Comparison of ENCODE assay signal across 17 mouse cellular contexts in genomic region chrX:150508696-150509095, GRCm38 (mm10). TPM values are rescaled to one million over a fixed set of nuclear protein-coding genes. Genes with fewer than 3 reads are reported as not detected.
A peak's percentile ranks its signal among the peaks of the same experiment; 100 is the strongest.
DNase-seq lines count a peak whose midpoint lies in the region; ATAC-seq lines count a peak whose summit lies in the region.
"Had no signal": no experiment of that assay in that cellular context is flagged by ENCODE, and none has a peak within 500 bp of the region (broad histone marks: within the 10 kb centered on the region; RNA-seq: fewer than 3 reads in every experiment).

No protein-coding gene starts in this region.

- no peak overlapping the region for H3K4me2 ChIP-seq in forebrain, embryonic 15.5 days (replicated peaks)
- H3K4me2 ChIP-seq in midbrain, embryonic 16.5 days (ENCODE audit: low read length), result no peak overlapping the region
- H3K4me2 ChIP-seq: embryonic facial prominence, embryonic 12.5 days; intestine, embryonic 15.5 days; limb, embryonic 12.5 days had no signal

- H3K27ac ChIP-seq in forebrain, embryonic 15.5 days (replicated peaks), result peak overlapping the region; percentile 41; the same call in 1 of the 2 replicates
- peak overlapping the region; percentile 75 for H3K27ac ChIP-seq in midbrain, embryonic 16.5 days (ENCODE audit: low read length)
- no peak overlapping the region for H3K27ac ChIP-seq in heart, embryonic 10.5 days
- H3K27ac ChIP-seq: embryonic facial prominence, embryonic 12.5 days; intestine, embryonic 15.5 days; layer of hippocampus, adult 2 months; limb, embryonic 12.5 days; liver, embryonic 14.5 days had no signal

- intact Hi-C loops in left cerebral cortex, postnatal 4 days (cut with DNase I), result no loop called here

- no peaks in the 10 kb centered on the region for H3K4me1 ChIP-seq in forebrain, embryonic 15.5 days
- peaks cover 7% of the 10 kb centered on the region for H3K4me1 ChIP-seq in midbrain, embryonic 16.5 days (ENCODE audit: control insufficient read depth, insufficient read depth, low read length)
- H3K4me1 ChIP-seq in heart, embryonic 10.5 days, result no peaks in the 10 kb centered on the region
- H3K4me1 ChIP-seq: embryonic facial prominence, embryonic 12.5 days; intestine, embryonic 15.5 days; limb, embryonic 12.5 days had no signal

- no peaks in the 10 kb centered on the region for H3K9me3 ChIP-seq in forebrain, embryonic 15.5 days
- H3K9me3 ChIP-seq in midbrain, embryonic 16.5 days (replicated peaks; ENCODE audit: control insufficient read depth, low read length, poor library complexity, severe bottlenecking), result no peaks in the 10 kb centered on the region
- no peaks in the 10 kb centered on the region for H3K9me3 ChIP-seq in heart, embryonic 10.5 days
- H3K9me3 ChIP-seq: embryonic facial prominence, embryonic 12.5 days; intestine, embryonic 15.5 days; limb, embryonic 12.5 days; megakaryocyte, embryonic 14.5 days had no signal

- H3K36me3 ChIP-seq in forebrain, embryonic 15.5 days, result no peaks in the 10 kb centered on the region
- no peaks in the 10 kb centered on the region for H3K36me3 ChIP-seq in midbrain, embryonic 16.5 days (ENCODE audit: control insufficient read depth, insufficient read depth, low read length)
- H3K36me3 ChIP-seq in heart, embryonic 10.5 days, result peaks cover 3% of the 10 kb centered on the region; the same call in 1 of the 2 replicates
- H3K36me3 ChIP-seq: embryonic facial prominence, embryonic 12.5 days; intestine, embryonic 15.5 days; limb, embryonic 12.5 days had no signal

- DNase-seq in left cerebral cortex, adult 11 months (ENCODE audit: low spot score), result peak; percentile 16
- no peak for DNase-seq in left cerebral cortex, postnatal 4 days
- DNase-seq in brain, adult 2 months (ENCODE audit: low read depth, low spot score), result peak; percentile 80
- no peak for DNase-seq in spleen, adult 18-20 months
- DNase-seq in heart, embryonic 10.5 days (ENCODE audit: low spot score), result no peak
- DNase-seq: cerebellum, adult 11-12 months; gastrocnemius, postnatal 10 days; heart, postnatal 10 days had no signal

- no peak overlapping the region for H3K4me3 ChIP-seq in forebrain, embryonic 15.5 days
- no peak overlapping the region for H3K4me3 ChIP-seq in midbrain, embryonic 16.5 days (ENCODE audit: low read depth, low read length)
- no peak overlapping the region for H3K4me3 ChIP-seq in heart, embryonic 10.5 days
- H3K4me3 ChIP-seq: embryonic facial prominence, embryonic 12.5 days; intestine, embryonic 15.5 days; layer of hippocampus, adult 2 months; limb, embryonic 12.5 days; megakaryocyte, embryonic 14.5 days had no signal

- no peaks in the 10 kb centered on the region for H3K27me3 ChIP-seq in forebrain, embryonic 15.5 days
- H3K27me3 ChIP-seq in midbrain, embryonic 16.5 days (ENCODE audit: control insufficient read depth, insufficient read depth, low read depth, low read length), result no peaks in the 10 kb centered on the region
- no peaks in the 10 kb centered on the region for H3K27me3 ChIP-seq in heart, embryonic 10.5 days (ENCODE audit: insufficient read depth, poor library complexity, severe bottlenecking)
- H3K27me3 ChIP-seq: embryonic facial prominence, embryonic 12.5 days; intestine, embryonic 15.5 days had no signal

- 59% methylated on average over 6 of the region's 6 CpGs for WGBS in forebrain, embryonic 15.5 days
- WGBS in midbrain, embryonic 16.5 days, result 54% methylated on average over 6 of the region's 6 CpGs
- 74% methylated on average over 6 of the region's 6 CpGs for WGBS in heart, embryonic 10.5 days

- ATAC-seq in forebrain, embryonic 15.5 days (replicated peaks), result peak; percentile 91
- peak; percentile 94 for ATAC-seq in midbrain, embryonic 16.5 days
- ATAC-seq: intestine, embryonic 15.5 days; lung, postnatal 0 days had no signal

- no peak overlapping the region for H3K9ac ChIP-seq in forebrain, embryonic 15.5 days (replicated peaks)
- H3K9ac ChIP-seq in midbrain, embryonic 16.5 days (ENCODE audit: low read depth, low read length), result no peak overlapping the region
- H3K9ac ChIP-seq: embryonic facial prominence, embryonic 12.5 days; intestine, embryonic 15.5 days; limb, embryonic 12.5 days; liver, embryonic 14.5 days had no signal

RNA-seq across cellular contexts. Expression of gene Alas2, which starts 38.5 kb away (rescaled TPM):
- total RNA-seq in left cerebral cortex, postnatal 4 days (2021), result 1 to 10 TPM in 1 of 2 experiments, under 1 TPM in 1; 0.91 to 2.4 TPM
- 34.8 and 37.8 TPM in 2 replicates for polyA plus RNA-seq in forebrain, embryonic 15.5 days (2015; fragmentation: Nextera tagmentation; extraction: Ambion mirVana)
- 45.9 and 46.1 TPM in 2 replicates for polyA plus RNA-seq in midbrain, embryonic 16.5 days (2015; fragmentation: Nextera tagmentation; extraction: Ambion mirVana)
- 143 and 161 TPM in 2 replicates for polyA plus RNA-seq in heart, embryonic 10.5 days (2016; fragmentation: Nextera tagmentation; extraction: Ambion mirVana)

RNA-seq across cellular contexts. Expression of gene Tmem29, which starts 49.7 kb away (rescaled TPM):
- total RNA-seq in left cerebral cortex, postnatal 4 days (2021), result 10 to 100 TPM; 56.7 to 60.3 TPM
- polyA plus RNA-seq in forebrain, embryonic 15.5 days (2015; fragmentation: Nextera tagmentation; extraction: Ambion mirVana), result 51.0 and 54.1 TPM in 2 replicates
- polyA plus RNA-seq in midbrain, embryonic 16.5 days (2015; fragmentation: Nextera tagmentation; extraction: Ambion mirVana), result 72.3 and 78.0 TPM in 2 replicates
- polyA plus RNA-seq in heart, embryonic 10.5 days (2016; fragmentation: Nextera tagmentation; extraction: Ambion mirVana), result 23.9 and 30.0 TPM in 2 replicates

Comparison
In these comparisons a context has a peak if more than half of its experiments do, and no peak if none do; other contexts are left out.
1. DNase-seq: peak in left cerebral cortex, adult 11 months (single experiment) and brain, adult 2 months (single experiment); none in left cerebral cortex, postnatal 4 days (single experiment), spleen, adult 18-20 months (0 of 2) and heart, embryonic 10.5 days (single experiment).